Mouse (Mus musculus): ENCODE measurements at regions not wholly inside any gene's neighbourhood (a gene's known extent, or its start where the extent isn't known, plus 50 kb on each side); places are given as distances from the start of the nearest gene placed in this dataset.

GRCm38 (mm10) chr2:46468936-46469629, 1351.9 kb upstream of the Zeb2 start:
- TF ChIP-seq CTCF (IDR thresholded peaks at IDR 0.05) (no peak), EP300 (IDR thresholded peaks at IDR 0.05) (no peak)

Data from lung, postnatal 0 days (tissue).